Mouse (Mus musculus) lung, adult 2 months (tissue): ENCODE data around the gene Cdadc1.

Source experiments
- CTCF ChIP-seq: fragments of 200-500 bp; IDR thresholded peaks from 2 replicates; pipeline ENCODE4 v1.5.1; 2011; ENCODE audit warnings: mild to moderate bottlenecking, low read length, control low read depth; ENCODE audit not compliant: insufficient read depth
- POLR2A ChIP-seq: fragments of 200-500 bp; IDR thresholded peaks from 2 replicates; pipeline ENCODE4 v1.6.1; 2011; ENCODE audit warnings: low read depth, mild to moderate bottlenecking, control low read depth, low read length, borderline replicate concordance; ENCODE audit errors: extremely low read depth

GRCm38 (mm10) chr14:59644166-59644565, 46.4 kb upstream of the Cdadc1 start:
- no peak for TF ChIP-seq POLR2A
- TF ChIP-seq CTCF, result no peak
